Mouse (Mus musculus) hindbrain, embryonic 14.5 days (tissue): ENCODE data around the gene Mllt3. TPM values are rescaled to one million over a fixed set of nuclear protein-coding genes. Genes with fewer than 3 reads are reported as not detected.

Source experiments
- ATAC-seq: fragments of 200-750 bp; cut with Nextera tagmentation; 2 replicates; pipeline ENCODE4 v1.8.0; 2017; ENCODE audit warnings: moderate number of reproducible peaks, mild to moderate bottlenecking, moderate TSS enrichment, moderate library complexity; ENCODE audit not compliant: low FRiP score
- DNase-seq: peaks from one replicate; pipeline ENCODE4 v3.0.0-alpha.2; 2015; ENCODE audit warnings: low spot score
- H3K27ac ChIP-seq: fragments of 300-500 bp; sonication (generic); 2 replicates; pipeline ENCODE4 v1.5.1; 2014; ENCODE audit warnings: mild to moderate bottlenecking, moderate library complexity
- H3K27me3 ChIP-seq: fragments of 300-500 bp; sonication (generic); 2 replicates; pipeline ENCODE4 v1.6.1; 2014; ENCODE audit warnings: mild to moderate bottlenecking, low read length, mixed read lengths; ENCODE audit not compliant: control insufficient read depth, insufficient read depth
- H3K36me3 ChIP-seq: fragments of 300-500 bp; sonication (generic); replicated peaks from 2 replicates; pipeline ENCODE4 v1.6.1; 2014; ENCODE audit not compliant: control insufficient read depth, insufficient read depth
- H3K4me1 ChIP-seq: fragments of 300-500 bp; sonication (generic); replicated peaks from 2 replicates; pipeline ENCODE4 v1.6.1; 2014; ENCODE audit warnings: antibody characterized with exemption, low read length, mixed read lengths; ENCODE audit not compliant: control insufficient read depth, insufficient read depth
- H3K4me2 ChIP-seq: fragments of 300-500 bp; sonication (generic); replicated peaks from 2 replicates; pipeline ENCODE4 v1.6.1; 2014; ENCODE audit warnings: mild to moderate bottlenecking, moderate library complexity
- H3K4me3 ChIP-seq: fragments of 300-500 bp; sonication (generic); replicated peaks from 2 replicates; pipeline ENCODE4 v1.5.1; 2014; ENCODE audit warnings: mild to moderate bottlenecking, low read length
- H3K9ac ChIP-seq: fragments of 300-500 bp; sonication (generic); 2 replicates; pipeline ENCODE4 v1.6.1; 2014
- H3K9me3 ChIP-seq: fragments of 300-500 bp; sonication (generic); 2 replicates; pipeline ENCODE4 v1.6.1; 2016; ENCODE audit warnings: low read length; ENCODE audit not compliant: control insufficient read depth
- WGBS: fragments of 180-500 bp; shearing (Covaris S2); extraction: QIAGEN DNeasy Blood & Tissue Kit; methylation state at CpG from one replicate; pipeline ENCODE4 v1.1.7; 2014; 5-methylcytosine and 5-hydroxymethylcytosine counted together
- polyA plus RNA-seq: library from polyadenylated mRNA; unstranded; fragments of >200 nt; fragmentation: Nextera tagmentation; extraction: Ambion mirVana; gene quantifications from 2 replicates; pipeline ENCODE4 v1.2.1, GENCODE M21; 2014

Mllt3 gene
- polyA plus RNA-seq, 1 experiment from 2014 or later, result 72.9 TPM

DNA sequence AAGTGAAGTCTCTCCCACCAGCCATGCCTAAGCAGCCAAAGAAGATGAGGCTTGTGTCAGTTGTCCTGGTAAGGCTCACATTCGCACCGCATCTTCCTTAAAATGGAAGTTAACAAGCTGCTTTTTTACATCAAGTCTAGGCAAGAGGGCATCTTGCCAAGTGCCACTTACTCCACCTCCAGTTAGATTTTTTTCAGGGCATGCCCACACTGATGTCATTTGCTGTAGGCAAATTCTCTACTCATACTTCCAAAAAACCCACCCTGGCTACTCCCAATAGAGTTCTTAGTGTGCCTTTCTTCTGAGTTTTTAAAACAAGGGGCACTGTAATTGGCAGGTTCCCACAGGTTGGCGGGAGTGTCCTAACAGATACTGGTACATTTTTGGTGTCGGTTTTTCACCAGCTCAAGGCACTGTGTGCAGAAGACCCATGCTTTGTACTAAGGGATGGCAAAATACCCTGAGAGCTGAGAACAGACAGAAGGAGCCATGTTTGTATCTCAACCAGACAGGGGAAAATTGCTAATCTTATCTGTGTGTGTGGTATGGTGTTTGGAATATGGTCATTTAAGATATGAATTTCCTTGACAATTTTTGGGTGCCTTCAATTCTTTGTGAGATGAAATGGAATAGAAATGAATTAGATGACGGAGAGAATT, 282.2 kb downstream of the Mllt3 start:
- Histone ChIP-seq H3K4me2 (no peak overlapping the region), H3K9me3 (no peaks in the 10 kb centered on the region), H3K9ac (no peak overlapping the region), H3K27me3 (no peaks in the 10 kb centered on the region), H3K4me3 (no peak overlapping the region), H3K36me3 (no peaks in the 10 kb centered on the region), H3K27ac (no peak overlapping the region), H3K4me1 (no peaks in the 10 kb centered on the region)
- 94% methylated on average over 5 of the region's 5 CpGs for WGBS
- DNase-seq (no peak), ATAC-seq (no peak)

DNA sequence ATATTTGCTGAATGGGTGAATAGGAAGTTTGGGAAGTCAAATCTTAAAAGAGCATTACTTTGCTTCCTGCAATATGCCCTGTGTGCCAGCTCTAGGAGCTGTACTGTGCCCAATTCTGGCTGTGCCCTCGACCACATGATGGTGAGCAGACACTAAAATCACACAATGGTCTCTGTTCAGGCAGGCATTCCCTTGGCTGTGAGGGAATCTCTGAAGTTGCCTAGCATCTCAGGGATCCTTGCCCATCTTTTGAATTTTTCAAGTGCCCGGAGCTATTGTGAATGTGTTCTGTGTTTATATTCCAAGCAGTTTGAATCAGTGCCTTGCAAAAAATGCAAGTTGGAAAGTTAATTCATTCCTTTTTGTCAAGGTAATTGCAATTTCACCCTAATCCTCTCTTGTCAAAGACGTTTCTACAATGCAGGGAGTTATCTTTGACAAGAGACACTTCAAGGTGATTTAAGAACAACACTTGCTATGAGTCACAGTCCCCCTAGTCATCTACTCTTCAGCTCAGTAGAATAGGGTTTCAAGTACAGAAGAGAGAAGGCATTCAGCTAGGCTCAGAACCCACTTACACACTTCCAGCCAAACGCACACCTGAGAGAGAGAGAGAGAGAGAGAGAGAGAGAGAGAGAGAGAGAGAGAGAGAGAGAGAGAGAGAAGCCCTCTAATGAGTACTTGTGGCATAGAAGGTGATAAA, 283.5 kb downstream of the Mllt3 start:
- Histone ChIP-seq H3K9ac (no peak overlapping the region), H3K27ac (no peak overlapping the region), H3K27me3 (no peaks in the 10 kb centered on the region), H3K36me3 (no peaks in the 10 kb centered on the region), H3K4me3 (no peak overlapping the region), H3K4me2 (no peak overlapping the region), H3K4me1 (no peaks in the 10 kb centered on the region), H3K9me3 (no peaks in the 10 kb centered on the region)
- peak; percentile 60; the same call in 1 of the 2 replicates for ATAC-seq
- WGBS, result 32% methylated on average over 4 of the region's 4 CpGs
- DNase-seq, result peak; percentile 28

DNA sequence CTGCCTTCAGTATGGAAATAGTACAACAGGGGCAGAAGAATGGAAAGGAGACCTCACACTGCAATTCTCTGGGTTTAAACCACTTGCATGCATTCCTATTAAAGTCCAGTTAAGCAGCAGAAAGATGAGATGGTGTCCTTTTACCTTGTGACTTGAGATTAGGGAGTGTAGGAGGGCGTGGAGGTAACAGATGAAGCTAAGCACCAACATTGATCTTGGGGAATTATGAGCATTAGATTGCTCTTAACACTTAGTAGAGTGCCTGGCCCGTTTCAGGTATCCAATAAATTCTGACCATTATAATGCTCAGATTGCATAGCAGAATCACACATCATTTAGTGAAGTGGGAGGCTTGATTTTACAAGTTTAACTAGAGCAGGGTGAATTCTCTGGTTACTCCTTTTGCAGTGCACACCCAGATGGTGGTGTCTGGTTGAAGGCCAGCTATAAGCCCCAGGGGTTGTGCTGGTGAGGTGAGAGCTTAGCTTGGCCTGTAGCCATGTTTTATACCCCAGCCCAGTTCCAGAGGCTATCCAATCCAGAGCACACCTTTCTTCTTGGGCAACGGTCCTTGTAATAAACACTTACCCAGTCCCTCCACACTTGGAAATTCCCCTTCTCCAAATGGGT, 288.0 kb downstream of the Mllt3 start:
- DNase-seq, result no peak
- Histone ChIP-seq H3K9me3 (no peaks in the 10 kb centered on the region), H3K36me3 (no peaks in the 10 kb centered on the region), H3K27me3 (no peaks in the 10 kb centered on the region), H3K4me1 (no peaks in the 10 kb centered on the region), H3K4me2 (no peak overlapping the region), H3K4me3 (no peak overlapping the region), H3K27ac (no peak overlapping the region), H3K9ac (no peak overlapping the region)
- no peak for ATAC-seq
- WGBS, result 81% methylated on average over 3 of the region's 3 CpGs

- no peak overlapping the region for H3K9ac ChIP-seq
- peak overlapping the region; percentile 72 for H3K27ac ChIP-seq
- no peak overlapping the region for H3K4me3 ChIP-seq
- H3K4me1 ChIP-seq, result peaks cover 11% of the 10 kb centered on the region
- H3K4me2 ChIP-seq, result no peak overlapping the region
- no peaks in the 10 kb centered on the region for H3K36me3 ChIP-seq
- 0 out of 2 replicates have a peak, but pooled peaks cover 5% of the 10 kb centered on the region for H3K9me3 ChIP-seq
- peak; percentile 55 for DNase-seq
- no peaks in the 10 kb centered on the region for H3K27me3 ChIP-seq
- peak; percentile 90 for ATAC-seq
- 46% methylated on average over 7 of the region's 7 CpGs for WGBS
These were observed 293.5 kb downstream of the Mllt3 start for GRCm38 (mm10) chr4:87739524-87740128.

- 75% methylated on average over 2 of the region's 2 CpGs for WGBS
- H3K4me2 ChIP-seq, result no peak overlapping the region
- H3K9me3 ChIP-seq, result 0 out of 2 replicates have a peak, but pooled peaks cover 5% of the 10 kb centered on the region
- no peak for DNase-seq
- H3K9ac ChIP-seq, result no peak overlapping the region
- no peak for ATAC-seq
- peaks cover 11% of the 10 kb centered on the region for H3K4me1 ChIP-seq
- no peaks in the 10 kb centered on the region for H3K36me3 ChIP-seq
- H3K4me3 ChIP-seq, result no peak overlapping the region
- H3K27me3 ChIP-seq, result no peaks in the 10 kb centered on the region
- H3K27ac ChIP-seq, result peak overlapping the region; percentile 6; the same call in 1 of the 2 replicates
These were observed 294.1 kb downstream of the Mllt3 start for GRCm38 (mm10) chr4:87739104-87739503.

GRCm38 (mm10) chr4:87737201-87737806, 295.9 kb downstream of the Mllt3 start:
- DNase-seq (no peak), ATAC-seq (no peak)

DNA sequence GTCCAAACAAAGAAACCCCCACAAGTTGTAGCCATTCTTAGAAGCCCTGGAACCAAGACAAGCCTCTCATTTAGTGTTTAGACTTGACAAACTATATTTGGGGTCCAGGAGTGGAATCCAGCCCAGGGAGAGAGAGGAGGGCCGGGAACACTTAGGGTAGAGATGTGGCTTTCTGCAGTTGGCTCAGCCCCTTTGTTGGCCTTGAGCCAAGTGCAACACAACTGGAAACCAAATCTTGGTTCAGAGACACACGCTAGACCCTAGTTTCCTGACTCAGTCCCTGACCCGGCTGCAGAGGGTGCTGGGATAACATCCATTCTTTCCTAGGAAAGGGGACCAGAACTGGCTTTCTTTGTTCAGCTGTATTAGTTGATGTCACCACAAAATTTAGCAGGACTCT, 296.4 kb downstream of the Mllt3 start:
- Histone ChIP-seq H3K4me3 (no peak overlapping the region), H3K27me3 (no peaks in the 10 kb centered on the region), H3K36me3 (no peaks in the 10 kb centered on the region), H3K27ac (no peak overlapping the region), H3K9me3 (0 out of 2 replicates have a peak, but pooled peaks cover 5% of the 10 kb centered on the region), H3K4me2 (no peak overlapping the region), H3K9ac (no peak overlapping the region), H3K4me1 (peaks cover 11% of the 10 kb centered on the region)
- WGBS, result 64% methylated on average over 3 of the region's 3 CpGs
- DNase-seq (no peak), ATAC-seq (no peak)

More at GRCm38 (mm10) chr4:87737201-87737806, 295.9 kb downstream of the Mllt3 start:
- Histone ChIP-seq H3K9me3 (0 out of 2 replicates have a peak, but pooled peaks cover 5% of the 10 kb centered on the region), H3K4me2 (no peak overlapping the region), H3K4me1 (peaks cover 11% of the 10 kb centered on the region), H3K27me3 (no peaks in the 10 kb centered on the region), H3K36me3 (no peaks in the 10 kb centered on the region), H3K4me3 (no peak overlapping the region), H3K27ac (no peak overlapping the region), H3K9ac (no peak overlapping the region)
- WGBS, result 82% methylated on average over 6 of the region's 6 CpGs

DNA sequence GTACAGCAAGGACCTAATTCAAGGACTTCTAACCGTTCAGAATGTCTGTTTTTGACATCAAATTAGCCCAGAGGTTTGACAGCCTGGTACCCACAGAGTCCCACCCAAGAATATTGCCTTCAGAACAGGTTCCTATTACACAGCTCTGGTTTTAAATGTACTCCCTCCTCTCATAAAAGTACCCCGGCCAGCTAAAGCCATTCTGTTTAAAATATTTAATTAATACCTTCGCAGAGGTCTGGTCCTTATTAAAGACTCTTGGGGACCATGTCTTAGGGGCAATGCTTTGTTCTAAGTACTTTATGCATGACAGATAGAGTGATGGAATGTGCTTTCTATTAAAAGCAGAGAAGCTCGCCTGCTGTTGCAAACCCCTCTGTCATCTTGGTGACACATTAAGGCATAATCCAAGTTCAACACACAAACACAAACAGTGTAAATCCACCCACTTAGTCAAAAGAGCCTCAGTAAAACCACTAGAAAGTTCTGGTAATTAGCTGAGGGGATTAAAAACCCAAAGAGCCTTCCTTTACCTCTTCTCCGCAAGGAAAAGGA, 302.0 kb downstream of the Mllt3 start:
- no peaks in the 10 kb centered on the region for H3K4me1 ChIP-seq
- DNase-seq (no peak), ATAC-seq (no peak)
- no peak overlapping the region for H3K27ac ChIP-seq
- H3K36me3 ChIP-seq, result no peaks in the 10 kb centered on the region
- no peak overlapping the region for H3K4me2 ChIP-seq
- H3K9me3 ChIP-seq, result 0 out of 2 replicates have a peak, but pooled peaks cover 5% of the 10 kb centered on the region
- no peak overlapping the region for H3K9ac ChIP-seq
- no peaks in the 10 kb centered on the region for H3K27me3 ChIP-seq
- no peak overlapping the region for H3K4me3 ChIP-seq
- 52% methylated on average over 5 of the region's 5 CpGs for WGBS
